Mouse (Mus musculus) gastrocnemius, postnatal 10 days (tissue): ENCODE measurements around the gene 4930452B06Rik. TPM values are rescaled to one million over a fixed set of nuclear protein-coding genes. Genes with fewer than 3 reads are reported as not detected.

Experiments
- DNase-seq: peaks from one replicate; pipeline ENCODE4 v3.0.0; 2021; ENCODE audit warnings: mixed read lengths
- total RNA-seq, 2 experiments: library from RNA; stranded (reverse); gene quantifications; 2 replicates each; pipeline ENCODE4 v1.2.3; 2021

The 4930452B06Rik gene
- total RNA-seq, 2 experiments from 2014 or later = 0.87 to 1.5 TPM

- no peak for DNase-seq
Observed at GRCm38 (mm10) chr14:8451117-8451516, 214.9 kb downstream of the 4930452B06Rik start.

GRCm38 (mm10) chr14:8450342-8450741, 215.7 kb downstream of the 4930452B06Rik start:
- no peak for DNase-seq

- DNase-seq = no peak
Observed at GRCm38 (mm10) chr14:8449299-8449698, 216.7 kb downstream of the 4930452B06Rik start.

GRCm38 (mm10) chr14:8447352-8447751, 218.7 kb downstream of the 4930452B06Rik start:
- DNase-seq = no peak

GRCm38 (mm10) chr14:8444363-8444762, 221.7 kb downstream of the 4930452B06Rik start:
- DNase-seq = no peak

- DNase-seq = no peak
Observed at GRCm38 (mm10) chr14:8442691-8443090, 223.3 kb downstream of the 4930452B06Rik start.

- DNase-seq = no peak
Observed at GRCm38 (mm10) chr14:8441623-8442022, 224.4 kb downstream of the 4930452B06Rik start.

- DNase-seq = no peak
Observed at GRCm38 (mm10) chr14:8430611-8431230, 235.3 kb downstream of the 4930452B06Rik start.

- no peak for DNase-seq
Observed at GRCm38 (mm10) chr14:8429767-8430166, 236.3 kb downstream of the 4930452B06Rik start.

GRCm38 (mm10) chr14:8422833-8423232, 243.2 kb downstream of the 4930452B06Rik start:
- DNase-seq = no peak

GRCm38 (mm10) chr14:8421199-8421787, 244.7 kb downstream of the 4930452B06Rik start:
- DNase-seq = no peak

GRCm38 (mm10) chr14:8418610-8419009, 247.4 kb downstream of the 4930452B06Rik start:
- no peak for DNase-seq

GRCm38 (mm10) chr14:8405946-8406345, 260.1 kb downstream of the 4930452B06Rik start:
- no peak for DNase-seq

GRCm38 (mm10) chr14:8403310-8403709, 262.7 kb downstream of the 4930452B06Rik start:
- DNase-seq = no peak

- DNase-seq = no peak
Observed at GRCm38 (mm10) chr14:8398507-8398906, 267.5 kb downstream of the 4930452B06Rik start.

GRCm38 (mm10) chr14:8395690-8396287, 270.3 kb downstream of the 4930452B06Rik start:
- DNase-seq = no peak

GRCm38 (mm10) chr14:8392181-8392825, 273.7 kb downstream of the 4930452B06Rik start:
- DNase-seq = no peak
